Mouse (Mus musculus) activated CD4-positive, CD25-positive, alpha-beta regulatory T cell, adult 4 months (primary cell): ENCODE results near the gene 4930556J24Rik. TPM values are rescaled to one million over a fixed set of nuclear protein-coding genes. Genes with fewer than 3 reads are reported as not detected.

Source experiments
- polyA plus RNA-seq, 2 experiments: library from polyadenylated mRNA; unstranded; fragments of 100-300 nt; shearing (Covaris generic); gene quantifications; one replicate each; pipeline ENCODE4 v1.2.1; 2017

The 4930556J24Rik gene
- polyA plus RNA-seq, 2 experiments from 2014 or later, result not detected

Other genes starting within 250 kb of the 4930556J24Rik start
- gene Osbp2, start 112.9 kb downstream of the 4930556J24Rik start, polyA plus RNA-seq, result not detected
- not detected for gene 4921536K21Rik, start 81.7 kb downstream of the 4930556J24Rik start, polyA plus RNA-seq
- under 1 TPM; 0.10 to 0.20 TPM for gene Dusp18, start 81.5 kb downstream of the 4930556J24Rik start, polyA plus RNA-seq
- 1 to 10 TPM; 1.1 to 1.2 TPM for gene Slc35e4, start 62.1 kb downstream of the 4930556J24Rik start, polyA plus RNA-seq
- 10 to 100 TPM; 20.4 to 23.1 TPM for gene Tcn2, start 44.6 kb downstream of the 4930556J24Rik start, polyA plus RNA-seq
- 10 to 100 TPM; 45.6 to 74.8 TPM for gene Pes1, start 12.8 kb downstream of the 4930556J24Rik start, polyA plus RNA-seq
- not detected for gene Gal3st1, start 6.9 kb upstream of the 4930556J24Rik start, polyA plus RNA-seq
- gene Sec14l4, start 54.7 kb upstream of the 4930556J24Rik start, polyA plus RNA-seq, result not detected
- gene Sec14l3, start 88.1 kb upstream of the 4930556J24Rik start, polyA plus RNA-seq, result not detected
- gene Mtfp1, start 118.7 kb upstream of the 4930556J24Rik start, polyA plus RNA-seq, result 1 to 10 TPM; 1.4 to 2.8 TPM
- 1 to 10 TPM in 1 of 2 experiments, under 1 TPM in 1; 0.48 to 1.2 TPM for gene Sec14l2, start 146.6 kb upstream of the 4930556J24Rik start, polyA plus RNA-seq
- 10 to 100 TPM in 1 of 2 experiments, 1 to 10 TPM in 1; 8.8 to 11.5 TPM for gene Rnf215, start 158.4 kb upstream of the 4930556J24Rik start, polyA plus RNA-seq
- 1 to 10 TPM; 1.4 to 2.7 TPM for gene Ccdc157, start 183.5 kb upstream of the 4930556J24Rik start, polyA plus RNA-seq
- gene Sf3a1, start 183.6 kb upstream of the 4930556J24Rik start, polyA plus RNA-seq, result 10 to 100 TPM; 49.6 to 53.0 TPM
- 10 to 100 TPM; 23.8 to 25.6 TPM for gene Tbc1d10a, start 210.0 kb upstream of the 4930556J24Rik start, polyA plus RNA-seq
- gene Castor1, start 241.4 kb upstream of the 4930556J24Rik start, polyA plus RNA-seq, result 10 to 100 TPM; 37.5 to 42.0 TPM